Mouse (Mus musculus) liver, embryonic 14.5 days (tissue): ENCODE results near the gene Impg2. TPM values are rescaled to one million over a fixed set of nuclear protein-coding genes. Genes with fewer than 3 reads are reported as not detected.
A peak's percentile ranks its signal among the peaks of the same experiment; 100 is the strongest.

Experiments
- ATAC-seq: fragments of 200-750 bp; cut with Nextera tagmentation; 2 replicates; pipeline ENCODE4 v1.8.0; 2017; ENCODE audit warnings: moderate number of reproducible peaks, mild to moderate bottlenecking, moderate library complexity; ENCODE audit not compliant: insufficient read depth
- DNase-seq, 3 experiments: peaks; one replicate each; pipeline ENCODE4 v3.0.0-alpha.2; 2012 to 2013; ENCODE audit warnings: low read depth in 3 of 3, low spot score in 3 of 3
- H3K27ac ChIP-seq: fragments of 300-500 bp; sonication (generic); 2 replicates; pipeline ENCODE4 v1.5.1; 2014; ENCODE audit warnings: moderate library complexity, mild to moderate bottlenecking, control low read depth, inconsistent platforms
- H3K27me3 ChIP-seq: fragments of 300-500 bp; sonication (generic); 2 replicates; pipeline ENCODE4 v1.6.1; 2014; ENCODE audit warnings: mild to moderate bottlenecking, low read length, moderate library complexity; ENCODE audit not compliant: control insufficient read depth, insufficient read depth
- H3K36me3 ChIP-seq: fragments of 300-500 bp; sonication (generic); replicated peaks from 2 replicates; pipeline ENCODE4 v1.6.1; 2014; ENCODE audit warnings: low read depth; ENCODE audit not compliant: control insufficient read depth, insufficient read depth
- H3K4me1 ChIP-seq, 2 experiments: fragments of 200-500 bp in 1 of 2; fragments of 300-500 bp in 1 of 2; sonication (generic) in 1 of 2; replicated peaks; 2 replicates each; pipeline ENCODE4 v1.6.1; 2012 to 2014; ENCODE audit warnings: antibody characterized with exemption in 1 of 2, inconsistent platforms in 1 of 2, low read length in 1 of 2; ENCODE audit not compliant: control insufficient read depth in 2 of 2, insufficient read depth in 2 of 2
- H3K4me2 ChIP-seq: fragments of 300-500 bp; sonication (generic); 2 replicates; pipeline ENCODE4 v1.6.1; 2014; ENCODE audit warnings: low read depth, mild to moderate bottlenecking, control low read depth, moderate library complexity
- H3K4me3 ChIP-seq, 2 experiments: fragments of 200-500 bp in 1 of 2; fragments of 300-500 bp in 1 of 2; sonication (generic) in 1 of 2; 2 replicates each; pipeline ENCODE4 v1.5.1; 2012 to 2014; ENCODE audit warnings: low read depth in 2 of 2, low read length in 2 of 2, mild to moderate bottlenecking in 2 of 2, control low read depth in 1 of 2, inconsistent platforms in 1 of 2, moderate library complexity in 1 of 2; ENCODE audit not compliant: insufficient read depth in 1 of 2
- H3K9ac ChIP-seq: fragments of 300-500 bp; sonication (generic); replicated peaks from 2 replicates; pipeline ENCODE4 v1.6.1; 2014; ENCODE audit warnings: mild to moderate bottlenecking, control low read depth, moderate library complexity
- H3K9me3 ChIP-seq: fragments of 300-500 bp; sonication (generic); 2 replicates; pipeline ENCODE4 v1.6.1; 2016; ENCODE audit warnings: low read length, mixed read lengths; ENCODE audit not compliant: control insufficient read depth
- CTCF ChIP-seq: IDR thresholded peaks from 2 replicates; pipeline ENCODE4 v1.5.1; 2016; ENCODE audit warnings: antibody characterized with exemption, low read depth, control low read depth
- EP300 ChIP-seq: IDR thresholded peaks from 2 replicates; pipeline ENCODE4 v1.6.1; 2016; ENCODE audit warnings: antibody characterized with exemption, low read depth
- whole genome bisulfite sequencing: fragments of 180-500 bp; shearing (Covaris S2); extraction: QIAGEN DNeasy Blood & Tissue Kit; methylation state at CpG from one replicate; pipeline ENCODE4 v1.1.7; 2014; ENCODE audit not compliant: insufficient replicate concordance; 5-methylcytosine and 5-hydroxymethylcytosine counted together
- polyA plus RNA-seq, 2 experiments: library from polyadenylated mRNA; depleted of rRNA in 1 of 2; stranded (reverse) in 1 of 2; unstranded in 1 of 2; fragments of >200 nt; fragmentation: Nextera tagmentation in 1 of 2; extraction: Ambion mirVana in 1 of 2; gene quantifications; 2 replicates each; pipeline versions ENCODE4 v1.2.1 to v1.2.3; 2012 to 2014

The Impg2 gene
- polyA plus RNA-seq, 2 experiments = 0.19 to 0.28 TPM

DNA sequence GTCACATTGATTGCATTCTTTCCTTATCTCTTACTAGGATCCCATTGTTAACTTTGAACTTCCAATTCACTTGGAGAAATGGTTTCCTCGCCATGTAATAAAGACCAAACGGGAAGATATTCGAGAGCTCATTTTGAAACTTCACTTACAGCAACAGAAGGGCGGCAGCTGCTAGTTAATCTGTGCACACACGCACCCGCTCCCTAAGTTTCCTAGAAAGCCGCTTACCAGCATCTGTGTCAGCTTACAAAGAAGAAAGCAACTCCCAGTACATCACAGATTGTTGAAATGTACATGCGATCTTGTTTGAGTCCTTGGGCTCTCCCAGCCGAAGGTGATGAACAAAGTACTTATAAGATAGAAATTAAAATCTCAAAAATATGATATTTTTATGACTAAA, 15.9 kb upstream of the Impg2 start:
- Histone ChIP-seq H3K4me2 (no peak overlapping the region), H3K9ac (no peak overlapping the region), H3K27ac (no peak overlapping the region), H3K4me3 (no peak overlapping the region), H3K36me3 (peaks cover 3% of the 10 kb centered on the region; the same call in 1 of the 2 replicates), H3K9me3 (no peaks in the 10 kb centered on the region), H3K4me1 (no peaks in the 10 kb centered on the region), H3K27me3 (no peaks in the 10 kb centered on the region)
- 83% methylated on average over 9 of the region's 9 CpGs for WGBS
- ATAC-seq (no peak), DNase-seq (no peak)
- TF ChIP-seq CTCF (no peak), EP300 (no peak)

GRCm38 (mm10) chr16:56212740-56213139, 8.6 kb downstream of the Impg2 start:
- DNase-seq (no peak), ATAC-seq (no peak)
- no peaks in the 10 kb centered on the region for H3K36me3 ChIP-seq
- H3K4me1 ChIP-seq = no peaks in the 10 kb centered on the region
- no peak overlapping the region for H3K4me2 ChIP-seq
- no peak overlapping the region for H3K27ac ChIP-seq
- H3K4me3 ChIP-seq = no peak overlapping the region
- WGBS = 59% methylated on average over 3 of the region's 3 CpGs
- TF ChIP-seq EP300 (no peak), CTCF (no peak)
- H3K9ac ChIP-seq = no peak overlapping the region
- H3K27me3 ChIP-seq = no peaks in the 10 kb centered on the region
- no peaks in the 10 kb centered on the region for H3K9me3 ChIP-seq

DNA sequence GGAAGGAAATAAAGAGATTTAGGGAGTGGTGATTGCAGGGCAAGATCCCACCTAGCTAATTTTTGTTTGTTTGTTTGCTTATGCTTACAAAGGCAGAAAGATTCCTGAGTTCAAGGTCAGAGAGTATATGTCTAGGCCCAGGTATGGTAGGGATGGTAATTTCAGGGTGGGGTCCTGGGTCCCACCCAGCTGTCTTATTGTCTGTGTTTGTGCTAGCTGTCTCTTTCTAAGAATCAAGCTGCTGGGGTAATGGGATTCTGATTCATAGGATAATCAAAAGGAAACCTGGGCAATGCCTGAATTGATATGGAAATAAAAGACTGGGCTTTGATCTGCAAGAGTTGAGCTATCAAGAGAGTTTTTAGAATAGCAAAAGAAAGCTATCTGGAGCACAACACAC, 23.6 kb downstream of the Impg2 start:
- DNase-seq (no peak), ATAC-seq (no peak)
- no peaks in the 10 kb centered on the region for H3K27me3 ChIP-seq
- no peaks in the 10 kb centered on the region for H3K36me3 ChIP-seq
- no peaks in the 10 kb centered on the region for H3K4me1 ChIP-seq
- H3K9ac ChIP-seq = no peak overlapping the region
- no peak overlapping the region for H3K4me2 ChIP-seq
- no peak for TF ChIP-seq EP300
- TF ChIP-seq CTCF = no peak
- H3K9me3 ChIP-seq = no peaks in the 10 kb centered on the region
- H3K4me3 ChIP-seq = no peak overlapping the region
- H3K27ac ChIP-seq = no peak overlapping the region

DNA sequence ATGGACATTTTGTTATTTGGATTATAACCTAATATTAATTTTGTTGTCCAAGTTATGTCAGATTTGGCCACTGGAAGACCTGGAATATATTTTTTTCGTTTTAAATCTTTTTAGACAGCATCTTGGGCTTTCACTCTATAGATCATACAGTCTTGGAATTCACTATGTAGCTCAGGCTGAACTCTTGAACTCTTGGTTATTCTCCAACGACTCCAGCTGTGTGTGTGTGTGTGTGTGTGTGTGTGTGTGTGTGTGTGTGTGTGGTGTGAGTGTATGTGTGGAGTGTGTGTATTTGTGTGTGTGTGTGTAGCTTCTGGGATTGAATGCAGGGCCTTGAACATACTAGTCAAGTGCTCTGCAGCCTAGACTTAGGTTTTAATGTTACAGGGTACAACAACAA, 25.3 kb downstream of the Impg2 start:
- Histone ChIP-seq H3K4me2 (no peak overlapping the region), H3K36me3 (no peaks in the 10 kb centered on the region), H3K4me3 (no peak overlapping the region), H3K27me3 (no peaks in the 10 kb centered on the region), H3K9ac (no peak overlapping the region), H3K9me3 (no peaks in the 10 kb centered on the region), H3K4me1 (no peaks in the 10 kb centered on the region), H3K27ac (no peak overlapping the region)
- WGBS = 37% methylated on average over 2 of the region's 2 CpGs
- ATAC-seq (no peak), DNase-seq (no peak)
- no peak for TF ChIP-seq EP300
- TF ChIP-seq CTCF = no peak

GRCm38 (mm10) chr16:56231300-56231699, 27.2 kb downstream of the Impg2 start:
- Histone ChIP-seq H3K4me3 (no peak overlapping the region), H3K4me2 (no peak overlapping the region), H3K27me3 (no peaks in the 10 kb centered on the region), H3K9me3 (no peaks in the 10 kb centered on the region), H3K9ac (no peak overlapping the region), H3K27ac (no peak overlapping the region), H3K36me3 (no peaks in the 10 kb centered on the region), H3K4me1 (no peaks in the 10 kb centered on the region)
- WGBS = 45% methylated on average over 10 of the region's 10 CpGs
- TF ChIP-seq CTCF (peak; percentile 62), EP300 (no peak)
- ATAC-seq = no peak
- peak in 1 of 3 experiments; percentile 0 for DNase-seq
